Mouse (Mus musculus): ENCODE results near the gene Rpl11.
"Not testable (repeated sequence)": the region's sequence is repeated elsewhere in the genome, so short reads cannot be mapped to it uniquely, and the experiment has no call there.

Rpl11 gene

GRCm38 (mm10) chr4:136053247-136053596 is at the start of gene Rpl11:
Gene Rpl11 (minus strand): TSS chr4:136053428.
- peak; percentile 94 to 96 for DNase-seq

GRCm38 (mm10) chr4:136101753-136102152 is 48.5 kb upstream of the Rpl11 start:
- DNase-seq: not testable (repeated sequence)

GRCm38 (mm10) chr4:136100396-136101070 is 47.3 kb upstream of the Rpl11 start:
- no peak for DNase-seq

- DNase-seq: no peak
Measured at GRCm38 (mm10) chr4:136098446-136098845, 45.2 kb upstream of the Rpl11 start.

GRCm38 (mm10) chr4:136096446-136097113 is 43.4 kb upstream of the Rpl11 start:
- DNase-seq: no peak

- DNase-seq: no peak
Measured at GRCm38 (mm10) chr4:136095490-136096105, 42.4 kb upstream of the Rpl11 start.

GRCm38 (mm10) chr4:136094519-136095219 is 41.4 kb upstream of the Rpl11 start:
- no peak for DNase-seq

GRCm38 (mm10) chr4:136092498-136092897 is 39.3 kb upstream of the Rpl11 start:
- no peak for DNase-seq

- DNase-seq: no peak
Measured at GRCm38 (mm10) chr4:136091346-136091745, 38.1 kb upstream of the Rpl11 start.

GRCm38 (mm10) chr4:136089748-136090583 is 36.7 kb upstream of the Rpl11 start:
- DNase-seq: peak; percentile 42 to 66

- peak in 1 of 2 experiments; percentile 35 for DNase-seq
Measured at GRCm38 (mm10) chr4:136088971-136089747, 35.9 kb upstream of the Rpl11 start.

- DNase-seq: no peak
Measured at GRCm38 (mm10) chr4:136088364-136088763, 35.1 kb upstream of the Rpl11 start.

- DNase-seq: no peak
Measured at GRCm38 (mm10) chr4:136087261-136087660, 34.0 kb upstream of the Rpl11 start.

- no peak for DNase-seq
Measured at GRCm38 (mm10) chr4:136084840-136085239, 31.6 kb upstream of the Rpl11 start.

- DNase-seq: peak in 1 of 2 experiments; percentile 34
Measured at GRCm38 (mm10) chr4:136083269-136084105, 30.3 kb upstream of the Rpl11 start.

GRCm38 (mm10) chr4:136081729-136082128 is 28.5 kb upstream of the Rpl11 start:
- DNase-seq: peak; percentile 41 to 55

GRCm38 (mm10) chr4:136078649-136079048 is 25.4 kb upstream of the Rpl11 start:
- DNase-seq: no peak

GRCm38 (mm10) chr4:136076776-136077538 is 23.7 kb upstream of the Rpl11 start:
- no peak for DNase-seq

GRCm38 (mm10) chr4:136071178-136071714 is 18.0 kb upstream of the Rpl11 start:
- peak; percentile 92 to 93 for DNase-seq

- DNase-seq: no peak
Measured at GRCm38 (mm10) chr4:136070592-136070991, 17.4 kb upstream of the Rpl11 start.

Data from kidney, postnatal 4 days (tissue).